Mouse (Mus musculus): Measurements from ENCODE around the gene Thap8.

Thap8 gene

DNA sequence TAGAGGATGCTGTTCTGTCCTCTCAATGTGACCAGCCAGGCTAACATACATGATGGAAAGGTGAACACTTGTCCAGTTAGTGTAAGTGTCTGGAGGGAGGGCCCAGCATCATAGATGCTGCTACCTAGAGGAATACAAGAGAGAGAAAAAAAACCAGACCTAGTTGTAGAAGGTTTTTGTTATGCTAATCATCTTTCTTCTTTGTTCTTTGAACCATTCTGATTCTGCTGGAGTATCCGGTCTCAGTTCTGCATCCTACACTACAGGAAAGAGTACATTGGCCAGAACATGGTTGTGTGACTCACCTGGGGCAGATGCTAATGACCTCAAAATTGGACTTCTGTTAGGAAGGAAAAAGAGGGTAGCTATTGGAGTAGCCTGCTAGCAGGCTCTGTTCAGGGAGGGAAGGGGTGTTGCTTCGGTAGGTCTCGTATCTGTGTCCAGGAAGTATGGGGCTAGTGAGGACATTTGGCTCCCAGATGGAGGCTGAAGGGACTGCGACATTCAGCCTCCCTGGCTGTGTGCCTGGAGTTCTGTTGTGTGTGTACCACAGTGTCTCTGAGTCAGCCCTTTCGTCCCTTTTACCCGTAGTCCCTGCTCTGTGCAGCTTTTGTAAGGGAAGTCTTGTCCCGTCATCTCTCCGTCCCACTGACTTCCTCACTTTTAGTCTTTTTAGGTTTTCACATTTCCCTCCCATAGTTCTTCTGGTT is 7.0 kb downstream of the Thap8 start:
- no peak for DNase-seq (ENCODE audit: low spot score in 2 of 2)

DNA sequence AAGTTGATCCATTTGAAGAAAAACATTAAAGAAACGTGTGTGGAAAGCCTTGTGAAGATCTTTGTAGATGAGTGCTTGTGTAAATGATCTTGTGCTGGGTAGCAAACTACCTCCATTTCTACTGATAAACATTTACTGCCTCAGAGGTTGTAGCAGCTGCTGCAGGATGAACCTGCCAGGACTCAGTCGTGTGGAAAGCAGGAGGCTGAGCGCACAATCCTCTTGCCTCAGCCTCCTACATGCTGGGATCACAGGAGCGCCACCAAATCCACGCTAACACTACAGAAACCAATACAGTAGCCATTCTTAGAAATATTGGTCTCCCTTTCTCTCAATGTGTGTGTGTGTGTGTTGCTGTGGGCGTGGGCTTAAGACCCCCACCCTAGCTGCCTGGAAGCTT is 8.2 kb downstream of the Thap8 start:
- no peak for DNase-seq (ENCODE audit: low spot score in 2 of 2)

- DNase-seq (ENCODE audit: low spot score in 2 of 2): no peak
Observed at GRCm38 (mm10) chr7:30289071-30289713, 9.3 kb downstream of the Thap8 start.

DNA sequence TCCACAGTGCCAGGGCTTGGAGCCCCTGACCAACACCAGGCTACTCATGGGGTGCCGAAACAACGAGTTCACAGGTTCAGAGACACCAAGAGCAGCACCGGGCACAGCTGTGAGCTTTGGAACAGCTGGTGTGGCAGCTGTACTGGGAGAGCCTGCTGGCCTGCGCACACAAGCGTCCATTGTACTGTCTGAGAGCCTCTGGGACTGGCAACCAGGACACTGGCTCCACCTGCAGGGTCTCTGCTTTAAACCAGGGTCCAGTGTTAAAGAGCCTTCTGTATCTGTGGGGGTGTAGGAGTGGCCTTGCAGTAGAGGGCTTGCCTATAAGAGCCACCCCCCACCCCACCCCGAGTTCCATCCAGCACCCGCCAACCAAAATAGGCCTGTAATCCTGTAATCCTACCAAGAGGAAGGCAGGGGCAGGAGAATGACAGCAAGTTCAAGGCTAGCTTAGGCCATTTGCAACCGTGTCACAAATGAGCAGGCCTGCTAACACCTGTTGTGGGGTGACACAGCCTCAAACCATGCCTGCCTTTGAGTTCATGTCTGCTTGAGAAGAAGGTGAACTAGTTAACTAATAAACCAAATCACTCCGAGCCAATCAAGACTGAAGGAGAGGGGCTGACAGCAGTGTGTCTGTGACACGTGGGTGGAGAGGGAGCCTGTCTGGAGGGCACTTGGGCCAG is 10.0 kb downstream of the Thap8 start:
- no peak for DNase-seq (ENCODE audit: low spot score in 2 of 2)

GRCm38 (mm10) chr7:30291215-30292131 is 11.6 kb downstream of the Thap8 start, which contains the start of gene Clip3:
Clip3 (plus strand) TSS chr7:30291728.
- DNase-seq (ENCODE audit: low spot score in 2 of 2): peak in 1 of 2 experiments; percentile 31

GRCm38 (mm10) chr7:30293795-30294194 is 13.9 kb downstream of the Thap8 start:
- DNase-seq (ENCODE audit: low spot score in 2 of 2): no peak

DNA sequence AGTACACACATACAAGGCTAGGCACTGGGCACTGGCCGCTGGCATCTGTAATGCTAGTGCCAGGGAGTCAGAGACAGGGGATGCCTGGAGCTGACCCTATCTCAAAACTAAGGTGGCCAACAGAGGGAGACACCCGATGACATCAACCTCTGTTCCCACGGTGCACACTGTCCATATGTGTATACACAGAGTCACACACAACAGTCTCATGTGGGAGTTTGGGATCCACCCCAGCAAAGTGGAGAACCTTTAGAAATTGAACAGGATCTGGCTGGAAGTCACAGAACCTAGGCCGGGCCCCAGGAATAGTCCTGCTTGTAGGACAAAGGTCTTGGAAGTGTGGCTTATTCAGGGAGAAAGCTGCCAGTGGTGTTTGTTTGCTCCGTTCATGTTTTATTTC is 14.4 kb downstream of the Thap8 start:
- no peak for DNase-seq (ENCODE audit: low spot score in 2 of 2)

- DNase-seq (ENCODE audit: low spot score in 2 of 2): no peak
Observed at GRCm38 (mm10) chr7:30295103-30295502, 15.2 kb downstream of the Thap8 start.

DNA sequence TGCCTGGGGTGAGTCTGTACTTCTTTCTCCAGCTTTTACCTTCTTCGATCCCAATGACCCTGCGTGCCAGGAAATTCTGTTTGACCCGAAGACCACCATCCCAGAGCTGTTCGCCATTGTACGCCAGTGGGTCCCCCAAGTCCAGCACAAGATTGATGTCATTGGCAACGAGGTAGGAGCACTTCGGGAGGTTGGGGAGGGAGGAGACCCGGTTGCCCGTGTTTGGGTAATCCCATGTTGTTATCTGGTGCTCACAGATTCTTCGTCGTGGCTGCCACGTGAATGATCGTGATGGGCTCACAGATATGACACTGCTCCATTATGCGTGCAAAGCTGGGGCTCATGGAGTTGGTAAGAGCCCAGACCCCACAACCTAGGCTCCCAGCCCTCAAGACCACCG is 16.9 kb downstream of the Thap8 start:
- no peak for DNase-seq (ENCODE audit: low spot score in 2 of 2)

- no peak for DNase-seq (ENCODE audit: low spot score in 2 of 2)
Observed at GRCm38 (mm10) chr7:30297266-30297665, 17.4 kb downstream of the Thap8 start.

- peak in 1 of 2 experiments; percentile 34 for DNase-seq (ENCODE audit: low spot score in 2 of 2)
Observed at GRCm38 (mm10) chr7:30300914-30301313, 21.0 kb downstream of the Thap8 start.

GRCm38 (mm10) chr7:30306083-30306779 is 26.3 kb downstream of the Thap8 start:
- DNase-seq (ENCODE audit: low spot score in 2 of 2): no peak

- peak; percentile 87 to 91 for DNase-seq (ENCODE audit: low spot score in 2 of 2)
Observed at GRCm38 (mm10) chr7:30308076-30309005, 28.4 kb downstream of the Thap8 start, which contains the start of gene Alkbh6. Alkbh6 (plus strand) TSS chr7:30308717.

DNA sequence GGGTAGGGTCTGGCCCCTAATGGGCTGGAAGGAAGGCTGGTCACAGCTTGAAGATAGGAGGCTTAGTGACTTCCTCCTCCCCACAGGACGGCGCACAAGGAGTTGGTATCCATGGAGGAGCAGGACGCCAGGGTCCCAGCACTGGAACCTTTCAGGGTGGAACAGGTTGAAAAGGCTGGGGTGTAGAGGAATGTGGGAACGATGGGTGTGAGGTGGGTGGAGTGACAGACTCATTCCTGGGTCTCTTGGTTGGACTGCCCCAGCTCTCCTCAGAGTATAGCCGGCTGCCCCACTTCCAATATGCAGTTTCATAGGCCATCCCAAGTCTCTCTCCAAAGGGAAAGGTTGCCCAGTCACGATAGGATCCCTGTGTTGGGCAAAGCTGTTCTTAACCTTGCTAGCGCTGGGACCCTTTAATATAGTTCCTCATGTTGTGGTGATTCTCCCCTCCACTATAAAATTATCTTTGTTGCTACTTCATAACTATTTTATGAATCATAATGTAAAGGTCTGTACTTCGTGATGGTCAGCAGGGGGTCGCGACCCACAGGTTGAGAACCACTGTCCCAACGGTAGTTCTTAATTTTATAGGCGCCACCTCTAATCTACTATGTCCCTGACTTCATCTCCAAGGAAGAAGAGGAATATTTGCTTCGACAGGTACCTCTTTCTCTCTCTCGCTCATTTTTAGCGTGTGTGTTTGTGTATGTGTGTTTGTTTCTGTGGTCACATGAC is 29.7 kb downstream of the Thap8 start:
- no peak for DNase-seq (ENCODE audit: low spot score in 2 of 2)

GRCm38 (mm10) chr7:30310136-30310535 is 30.2 kb downstream of the Thap8 start:
- DNase-seq (ENCODE audit: low spot score in 2 of 2): no peak

GRCm38 (mm10) chr7:30313666-30314320 is 33.9 kb downstream of the Thap8 start:
- DNase-seq (ENCODE audit: low spot score in 2 of 2): no peak

GRCm38 (mm10) chr7:30314721-30315155 is 34.8 kb downstream of the Thap8 start, which contains the start of gene Syne4:
Syne4 (plus strand) TSS chr7:30314807.
- DNase-seq (ENCODE audit: low spot score in 2 of 2): no peak

Measured in thymus, postnatal 10 days (tissue).